Mouse (Mus musculus) heart, embryonic 16.5 days (tissue): ENCODE data around the gene Eif3d. TPM values are rescaled to one million over a fixed set of nuclear protein-coding genes. Genes with fewer than 3 reads are reported as not detected.

Experiments
- ATAC-seq: fragments of 200-750 bp; cut with Nextera tagmentation; replicated peaks from 2 replicates; pipeline ENCODE4 v1.8.0; 2017; ENCODE audit warnings: moderate number of reproducible peaks; ENCODE audit not compliant: insufficient read depth, low FRiP score; ENCODE audit errors: extremely low read depth
- H3K27ac ChIP-seq: fragments of 300-500 bp; sonication (generic); 2 replicates; pipeline ENCODE4 v1.5.1; 2014; ENCODE audit warnings: mild to moderate bottlenecking, low read length, control low read depth, moderate library complexity
- H3K27me3 ChIP-seq: fragments of 300-500 bp; sonication (generic); 2 replicates; pipeline ENCODE4 v1.6.1; 2014; ENCODE audit warnings: low read length, mixed read lengths; ENCODE audit not compliant: control insufficient read depth, insufficient read depth
- H3K36me3 ChIP-seq: fragments of 300-500 bp; sonication (generic); 2 replicates; pipeline ENCODE4 v1.6.1; 2014; ENCODE audit not compliant: control insufficient read depth, insufficient read depth
- H3K4me1 ChIP-seq: fragments of 300-500 bp; sonication (generic); 2 replicates; pipeline ENCODE4 v1.6.1; 2014; ENCODE audit warnings: low read length, mixed read lengths; ENCODE audit not compliant: control insufficient read depth, insufficient read depth
- H3K4me2 ChIP-seq: fragments of 300-500 bp; sonication (generic); 2 replicates; pipeline ENCODE4 v1.6.1; 2014; ENCODE audit warnings: low read depth, mild to moderate bottlenecking, control low read depth, low read length
- H3K4me3 ChIP-seq: fragments of 300-500 bp; sonication (generic); 2 replicates; pipeline ENCODE4 v1.5.1; 2014; ENCODE audit warnings: mild to moderate bottlenecking, control low read depth, low read length
- H3K9ac ChIP-seq: fragments of 300-500 bp; sonication (generic); 2 replicates; pipeline ENCODE4 v1.6.1; 2014; ENCODE audit warnings: low read length, control low read depth
- H3K9me3 ChIP-seq: fragments of 300-500 bp; sonication (generic); replicated peaks from 2 replicates; pipeline ENCODE4 v1.6.1; 2016; ENCODE audit warnings: low read length; ENCODE audit not compliant: control insufficient read depth
- WGBS: fragments of 180-500 bp; shearing (Covaris S2); extraction: QIAGEN DNeasy Blood & Tissue Kit; methylation state at CpG from one replicate; pipeline ENCODE4 v1.1.7; 2014; 5-methylcytosine and 5-hydroxymethylcytosine counted together
- polyA plus RNA-seq: library from polyadenylated mRNA; unstranded; fragments of >200 nt; fragmentation: Nextera tagmentation; extraction: Ambion mirVana; gene quantifications from 2 replicates; pipeline ENCODE4 v1.2.1, GENCODE M21; 2015

Eif3d gene
- polyA plus RNA-seq, 1 experiment from 2014 or later = 125 TPM

DNA sequence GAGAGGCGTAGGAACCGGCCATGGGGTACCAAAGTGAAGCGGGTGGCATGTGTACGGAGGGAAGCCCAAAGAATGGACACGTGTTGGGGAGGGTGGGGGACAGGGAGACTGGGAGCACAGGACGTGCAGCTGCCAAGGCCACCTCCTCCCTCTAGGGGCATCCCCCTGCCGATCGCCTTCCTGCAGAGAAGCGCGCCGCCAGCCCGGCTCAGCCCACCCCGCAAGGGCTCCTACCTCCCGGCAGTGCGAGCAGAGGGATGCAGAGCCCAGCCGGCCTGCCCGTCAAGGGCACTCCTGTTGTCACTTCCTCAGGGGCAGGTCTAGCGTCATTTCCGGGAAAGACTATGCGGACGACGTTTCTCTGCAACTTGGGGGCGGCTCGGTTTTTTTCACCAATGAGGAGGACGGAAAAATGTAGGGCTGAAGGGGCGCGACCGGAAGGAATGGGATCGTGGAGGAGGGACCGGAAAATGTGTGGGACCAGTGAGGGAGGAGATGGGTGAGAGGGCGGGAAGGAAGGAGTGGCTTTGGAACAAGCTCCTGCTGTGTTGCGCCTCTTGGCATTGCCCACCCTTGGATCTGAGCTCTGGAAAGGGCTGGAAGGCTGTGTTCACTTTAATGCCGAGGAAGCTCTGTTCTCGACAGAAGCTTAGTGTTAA lies 41.8 kb downstream of the Eif3d start, which contains the start of gene Txn2:
TSS of gene Txn2 (minus strand) at position 334 of the 659 bp plus-strand sequence.
- Histone ChIP-seq H3K4me1 (peaks cover 17% of the 10 kb centered on the region), H3K4me2 (peak within 1 kb of the TSS; percentile 92), H3K27ac (peak within 1 kb of the TSS; percentile 96), H3K27me3 (no peaks in the 10 kb centered on the region), H3K9ac (peak within 1 kb of the TSS; percentile 85), H3K9me3 (no peaks in the 10 kb centered on the region), H3K4me3 (peak within 1 kb of the TSS; percentile 66), H3K36me3 (peaks cover 24% of the 10 kb centered on the region)
- ATAC-seq = peak; percentile 94
- WGBS = under 1% methylated on average over 34 of the region's 34 CpGs

DNA sequence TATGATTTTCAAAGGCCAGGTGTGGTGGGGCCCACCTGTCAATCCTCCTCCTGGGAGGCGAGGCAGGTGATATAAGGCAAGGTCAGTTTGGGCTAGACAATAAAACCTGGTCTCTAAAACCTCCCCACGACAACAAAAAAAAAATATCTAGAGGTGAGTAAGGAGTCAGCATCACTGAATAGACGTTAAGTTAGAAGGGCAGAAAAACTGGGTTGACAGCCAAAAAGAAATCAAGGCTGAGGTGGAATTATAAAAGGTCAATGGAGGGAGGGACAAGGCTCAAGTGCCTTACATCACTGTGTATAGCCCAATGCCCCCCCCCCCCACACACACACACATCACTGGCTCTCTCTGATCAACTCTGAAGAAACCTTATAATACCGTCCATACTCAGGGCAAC lies 42.5 kb downstream of the Eif3d start:
- WGBS = 16% methylated on average over 4 of the region's 4 CpGs
- Histone ChIP-seq H3K27me3 (no peaks in the 10 kb centered on the region), H3K4me2 (peak overlapping the region; percentile 74), H3K27ac (peak overlapping the region; percentile 96), H3K9ac (peak overlapping the region; percentile 77), H3K36me3 (peaks cover 28% of the 10 kb centered on the region), H3K4me3 (peak overlapping the region; percentile 66), H3K9me3 (no peaks in the 10 kb centered on the region), H3K4me1 (peaks cover 15% of the 10 kb centered on the region)
- ATAC-seq = no peak

DNA sequence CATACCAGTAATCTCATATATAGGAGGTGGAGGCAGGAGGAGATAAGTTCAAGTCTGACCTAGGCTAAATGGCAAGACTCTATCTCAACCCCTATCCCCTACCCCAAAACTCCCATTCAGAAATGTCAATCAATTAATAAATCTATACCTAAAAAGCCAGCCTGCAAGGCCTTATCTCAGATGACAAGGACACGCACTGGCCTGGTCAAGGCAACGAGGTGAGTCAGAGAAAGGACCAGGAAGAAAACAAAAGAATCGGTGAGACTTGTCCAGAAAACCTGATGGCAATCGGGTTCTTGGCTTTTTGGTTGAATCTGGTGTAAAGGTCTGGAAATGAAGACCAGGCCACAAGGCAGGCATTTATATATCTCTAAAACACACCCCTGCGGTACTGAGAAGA lies 43.7 kb downstream of the Eif3d start:
- Histone ChIP-seq H3K27ac (no peak overlapping the region), H3K36me3 (peaks cover 37% of the 10 kb centered on the region), H3K9ac (no peak overlapping the region), H3K9me3 (no peaks in the 10 kb centered on the region), H3K4me3 (no peak overlapping the region), H3K4me1 (peaks cover 15% of the 10 kb centered on the region), H3K27me3 (no peaks in the 10 kb centered on the region), H3K4me2 (no peak overlapping the region)
- WGBS = 94% methylated on average over 5 of the region's 5 CpGs
- ATAC-seq = no peak

DNA sequence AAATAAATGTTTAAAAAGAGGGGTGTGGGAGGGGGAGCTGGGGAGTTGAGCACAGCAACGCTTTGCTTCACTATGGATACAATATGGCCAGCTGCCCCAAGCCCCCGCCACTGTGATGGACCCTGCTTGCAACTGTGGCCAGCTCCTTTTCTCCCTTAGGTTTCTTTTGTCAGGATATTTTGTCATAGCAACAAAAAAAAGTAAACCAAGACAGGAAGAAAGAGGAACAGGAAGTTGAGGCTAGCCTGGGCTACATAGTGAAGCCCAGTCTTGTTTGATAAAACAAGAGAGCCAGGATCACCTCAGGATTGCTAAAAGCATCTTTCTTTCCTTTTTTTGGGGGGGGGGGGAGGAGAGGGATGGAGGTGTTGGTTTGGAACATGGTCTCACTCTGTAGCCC lies 45.4 kb downstream of the Eif3d start:
- Histone ChIP-seq H3K4me2 (no peak overlapping the region), H3K36me3 (peaks cover 49% of the 10 kb centered on the region)
- WGBS = 95% methylated on average over 2 of the region's 2 CpGs

DNA sequence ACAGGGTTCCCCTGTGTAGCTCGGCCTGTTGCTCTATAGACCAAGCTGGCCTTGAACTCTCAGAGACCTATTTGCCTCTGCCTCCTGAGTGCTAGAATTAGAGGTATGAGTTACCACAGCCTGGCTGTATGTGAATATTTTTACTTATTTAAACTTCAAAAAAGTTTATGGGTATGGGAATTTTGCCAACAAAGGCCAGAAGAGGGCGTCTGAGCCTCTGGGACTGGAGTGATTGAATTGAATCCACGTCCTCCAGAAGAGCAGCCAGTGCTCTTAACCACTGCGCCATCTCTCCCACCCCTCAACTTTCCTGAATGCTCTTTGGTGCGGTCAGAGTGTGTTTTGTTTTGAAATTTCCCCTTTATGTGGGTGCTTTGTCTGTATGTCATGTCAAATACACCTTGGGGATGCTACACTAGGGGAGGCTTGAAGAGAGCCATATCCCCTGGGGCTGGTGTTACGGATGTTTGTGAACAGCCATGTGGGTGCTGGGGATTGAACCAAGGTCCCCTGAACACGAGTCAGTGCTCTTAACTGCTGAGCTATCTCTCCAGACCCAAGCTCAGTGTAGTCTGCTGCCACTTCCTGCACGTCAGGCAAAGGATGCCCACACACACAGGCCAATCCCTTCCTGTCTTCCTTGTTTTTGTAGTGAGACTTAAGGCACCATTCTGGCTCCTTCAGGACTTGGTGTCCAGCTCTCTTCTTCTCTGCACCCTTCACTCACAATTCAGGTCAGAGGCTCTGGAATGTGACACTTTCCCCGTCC lies 47.2 kb downstream of the Eif3d start:
- Histone ChIP-seq H3K36me3 (peaks cover 59% of the 10 kb centered on the region), H3K4me3 (no peak overlapping the region)
- 69% methylated on average over 9 of the region's 9 CpGs for WGBS

More for the DNA sequence above, 45.4 kb downstream of the Eif3d start:
- H3K4me3 ChIP-seq = no peak overlapping the region
- ATAC-seq = no peak
- H3K9ac ChIP-seq = no peak overlapping the region
- no peaks in the 10 kb centered on the region for H3K27me3 ChIP-seq
- H3K4me1 ChIP-seq = peaks cover 15% of the 10 kb centered on the region
- H3K27ac ChIP-seq = no peak overlapping the region
- no peaks in the 10 kb centered on the region for H3K9me3 ChIP-seq

DNA sequence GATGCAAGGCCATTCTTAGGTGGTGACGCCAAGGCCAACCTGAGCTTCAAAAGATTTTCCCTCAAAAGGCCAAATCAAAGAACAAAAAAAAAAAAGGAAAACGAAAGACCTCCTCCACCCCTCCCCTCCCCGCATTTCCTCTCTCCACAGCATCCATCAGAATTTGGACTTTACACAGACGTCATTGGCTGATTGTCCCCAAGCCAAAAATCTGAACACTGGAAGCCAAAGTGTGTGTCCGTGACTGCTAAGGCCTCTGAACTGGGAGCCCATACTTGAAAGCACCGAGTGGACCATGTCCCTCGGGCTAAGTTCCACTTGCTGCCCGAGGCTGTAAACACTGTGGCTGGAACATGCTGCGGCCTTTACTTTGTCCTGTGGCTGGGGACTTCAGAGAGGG lies 47.9 kb downstream of the Eif3d start:
- Histone ChIP-seq H3K36me3 (peaks cover 60% of the 10 kb centered on the region), H3K9ac (no peak overlapping the region), H3K9me3 (no peaks in the 10 kb centered on the region), H3K4me2 (no peak overlapping the region), H3K4me3 (no peak overlapping the region), H3K27ac (no peak overlapping the region), H3K27me3 (no peaks in the 10 kb centered on the region), H3K4me1 (peaks cover 3% of the 10 kb centered on the region)
- 76% methylated on average over 9 of the region's 9 CpGs for WGBS
- ATAC-seq = no peak

More for the DNA sequence above, 47.2 kb downstream of the Eif3d start:
- no peak overlapping the region for H3K27ac ChIP-seq
- H3K9ac ChIP-seq = no peak overlapping the region
- ATAC-seq = no peak
- no peaks in the 10 kb centered on the region for H3K27me3 ChIP-seq
- no peak overlapping the region for H3K4me2 ChIP-seq
- peaks cover 8% of the 10 kb centered on the region for H3K4me1 ChIP-seq
- H3K9me3 ChIP-seq = no peaks in the 10 kb centered on the region

DNA sequence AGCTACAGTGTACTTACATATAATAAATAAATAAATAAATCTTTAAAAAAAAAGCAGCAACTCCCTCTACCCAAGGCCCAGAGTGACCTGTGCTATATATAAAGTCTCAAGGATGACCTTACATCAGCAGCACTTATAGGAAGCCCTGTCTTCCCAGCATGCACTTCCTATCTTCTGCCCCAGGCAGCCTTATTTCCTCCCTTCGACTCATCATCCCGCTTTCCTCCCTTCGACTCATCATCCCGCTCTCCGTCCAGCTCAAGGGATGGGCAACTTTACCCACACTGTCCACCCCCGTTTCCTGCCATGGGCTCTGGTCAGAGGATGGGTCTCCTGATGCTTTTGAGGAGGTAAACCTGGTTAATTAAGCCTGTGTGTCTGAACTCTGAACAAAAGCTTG lies 49.0 kb downstream of the Eif3d start:
- H3K4me1 ChIP-seq = no peaks in the 10 kb centered on the region
- H3K9me3 ChIP-seq = no peaks in the 10 kb centered on the region
- H3K9ac ChIP-seq = no peak overlapping the region
- no peak for ATAC-seq
- no peak overlapping the region for H3K27ac ChIP-seq
- H3K27me3 ChIP-seq = no peaks in the 10 kb centered on the region
- H3K4me2 ChIP-seq = no peak overlapping the region
- H3K36me3 ChIP-seq = peaks cover 54% of the 10 kb centered on the region
- 83% methylated on average over 6 of the region's 6 CpGs for WGBS
- no peak overlapping the region for H3K4me3 ChIP-seq

DNA sequence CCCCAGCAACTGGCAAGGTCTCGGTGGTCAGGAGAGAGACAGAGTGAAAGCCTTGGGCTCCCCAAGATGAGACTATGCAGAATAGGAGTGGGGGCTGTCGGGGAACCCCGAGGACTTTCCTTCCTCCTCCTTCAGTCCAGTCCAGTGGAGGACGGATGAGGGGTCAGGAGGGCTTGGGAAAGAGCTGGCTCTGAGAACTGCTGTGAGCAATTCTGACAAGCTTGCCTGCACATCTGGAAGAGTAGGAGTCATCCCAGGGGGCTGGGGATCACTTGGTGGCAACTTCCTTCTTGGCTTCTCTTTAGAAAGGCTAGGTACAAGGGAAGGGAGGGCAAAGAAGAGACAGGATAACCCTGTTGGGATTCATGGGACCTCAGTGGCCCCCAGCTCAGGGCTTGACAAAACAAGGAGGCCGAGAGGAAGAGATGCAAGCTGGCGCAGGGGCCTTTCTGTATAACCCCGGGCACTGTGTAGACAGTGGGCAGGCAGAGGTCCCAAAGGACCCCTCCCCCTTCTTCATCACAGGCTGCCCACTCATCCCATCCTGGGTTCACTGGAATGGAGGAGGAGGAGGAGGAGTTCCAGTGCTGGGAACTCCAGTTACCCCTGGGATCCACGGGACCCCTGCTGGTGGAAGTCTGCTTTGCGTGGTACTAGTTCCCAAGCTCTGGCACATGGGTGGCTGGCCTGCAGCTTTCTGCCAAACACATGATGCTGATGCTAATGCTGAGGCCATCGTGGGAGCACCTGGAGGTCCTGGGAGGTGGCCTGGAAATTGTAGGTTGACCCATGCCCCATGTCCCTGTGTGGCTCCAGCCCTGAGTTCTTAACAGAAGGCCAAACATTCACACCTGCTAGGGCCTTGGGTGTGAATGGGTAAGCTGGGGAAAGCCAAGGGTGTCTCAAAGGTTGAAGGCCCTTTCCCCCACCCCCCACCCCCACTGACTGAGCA lies 49.8 kb downstream of the Eif3d start:
- Histone ChIP-seq H3K27ac (peak overlapping the region; percentile 27), H3K4me3 (no peak overlapping the region), H3K9me3 (no peaks in the 10 kb centered on the region), H3K4me2 (no peak overlapping the region), H3K9ac (no peak overlapping the region), H3K27me3 (no peaks in the 10 kb centered on the region), H3K4me1 (no peaks in the 10 kb centered on the region), H3K36me3 (peaks cover 48% of the 10 kb centered on the region)
- WGBS = 70% methylated on average over 10 of the region's 10 CpGs
- ATAC-seq = no peak
